Mouse (Mus musculus): ENCODE data around the gene Gpr25.

Gpr25 gene

DNA sequence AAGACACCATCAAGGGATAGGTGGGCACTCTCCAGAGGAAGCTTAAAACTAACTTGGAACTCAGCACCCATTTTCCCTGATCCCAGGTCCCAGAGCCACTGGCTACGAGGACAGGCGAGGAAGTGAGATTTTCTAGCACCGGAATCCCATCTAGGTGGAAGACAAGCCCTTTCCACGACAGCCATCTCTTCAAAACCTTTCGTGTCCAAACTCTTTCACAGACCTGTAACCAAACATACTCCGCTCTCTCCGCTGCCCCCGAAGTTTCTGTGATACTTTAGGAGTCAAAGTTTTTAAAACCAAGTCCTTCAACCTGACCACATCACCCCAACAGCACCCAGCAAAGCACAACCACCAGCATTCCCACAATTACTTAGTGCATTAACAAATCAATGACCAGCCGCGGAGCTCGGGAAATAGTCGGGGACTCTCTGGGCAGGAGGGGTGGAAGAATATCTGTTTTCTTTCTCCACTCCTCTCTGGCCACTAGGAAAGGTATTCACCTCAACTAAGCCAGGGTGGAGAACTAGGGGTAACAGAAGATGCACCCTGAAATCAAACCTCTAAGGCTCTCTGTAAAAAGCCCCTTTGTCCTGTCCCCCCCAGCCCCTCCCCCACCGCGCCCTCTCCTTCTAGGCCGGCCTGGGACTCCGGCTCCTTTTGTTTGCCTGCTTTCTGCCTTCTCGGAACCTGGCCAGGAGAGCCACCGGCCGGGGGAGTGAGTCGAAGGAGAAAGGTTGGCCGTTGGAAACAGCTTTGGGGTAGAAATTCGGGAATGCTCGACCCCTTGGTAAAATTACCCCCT, 27.5 kb downstream of the Gpr25 start:
- DNase-seq (ENCODE audit: low spot score in 2 of 2): no peak

DNA sequence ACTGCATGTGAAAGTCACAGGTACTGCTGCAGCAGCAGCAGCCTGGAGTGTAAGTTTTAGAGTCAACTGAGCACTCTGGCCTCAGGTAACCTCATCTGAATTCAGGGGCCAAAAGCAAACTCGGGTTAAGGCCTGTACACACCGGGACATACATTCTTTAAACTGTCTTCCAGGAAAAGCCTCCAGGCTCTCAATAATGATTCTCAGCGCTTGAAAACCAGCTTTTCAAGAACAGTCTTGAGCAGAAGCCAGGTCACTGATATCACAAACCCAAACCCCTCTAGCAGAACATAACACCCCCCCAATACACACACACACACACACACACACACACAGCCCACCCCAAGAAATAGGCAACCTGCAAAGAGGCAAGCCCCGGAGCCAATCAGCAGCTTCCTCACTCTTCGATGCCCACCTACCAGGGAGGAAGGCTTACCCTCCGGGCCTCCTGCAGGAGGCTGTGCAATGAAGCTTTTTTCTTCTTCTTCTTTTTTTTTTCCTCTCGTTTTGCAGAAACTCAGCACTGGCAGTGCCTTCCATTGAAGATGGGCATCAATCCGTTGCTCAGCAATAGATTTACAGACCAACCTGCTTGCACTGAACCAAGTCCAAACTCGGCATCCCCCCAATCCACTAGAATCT, 28.3 kb downstream of the Gpr25 start:
- no peak for DNase-seq (ENCODE audit: low spot score in 2 of 2)

DNA sequence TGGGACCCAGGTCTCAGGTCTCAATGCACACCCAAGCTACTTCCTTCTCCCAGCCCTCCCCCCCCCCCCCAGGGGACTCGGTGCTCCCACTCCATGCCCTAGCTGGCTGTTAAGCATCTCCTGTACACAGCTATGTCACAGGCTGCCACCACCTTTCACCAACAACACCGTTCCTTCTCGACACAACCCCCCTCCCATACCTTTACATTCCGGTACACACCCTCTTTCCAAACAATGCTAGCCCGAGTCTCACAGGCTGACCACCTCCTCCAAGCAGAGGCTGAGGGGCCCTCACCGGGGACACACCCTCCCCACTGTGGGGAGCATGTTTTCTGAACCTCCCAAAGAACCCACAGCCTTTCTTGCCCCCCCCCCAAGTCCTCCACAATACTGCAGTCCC, 29.1 kb downstream of the Gpr25 start:
- no peak for DNase-seq (ENCODE audit: low spot score in 2 of 2)

DNA sequence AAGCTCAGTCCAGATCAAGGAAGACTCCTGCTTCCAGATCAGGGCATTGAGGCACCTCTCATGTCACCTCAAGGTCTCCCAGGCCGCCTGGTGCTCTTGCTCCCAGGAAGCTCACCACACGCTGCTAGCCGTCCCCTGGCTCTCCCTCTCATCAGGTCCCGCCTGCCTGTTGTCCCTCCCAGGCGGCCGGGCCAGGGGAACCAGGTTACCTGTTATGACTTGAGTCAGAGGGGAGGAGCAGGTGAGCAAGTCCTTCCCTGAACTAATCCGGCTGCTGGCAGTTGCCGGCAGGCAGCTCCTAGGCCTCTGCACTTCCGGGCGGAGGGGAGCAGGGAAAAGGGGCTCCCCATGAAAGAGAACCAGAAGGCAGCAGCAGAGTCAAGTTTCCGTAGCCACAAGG, 30.5 kb downstream of the Gpr25 start:
- DNase-seq (ENCODE audit: low spot score in 2 of 2): peak in 1 of 2 experiments; percentile 56

DNA sequence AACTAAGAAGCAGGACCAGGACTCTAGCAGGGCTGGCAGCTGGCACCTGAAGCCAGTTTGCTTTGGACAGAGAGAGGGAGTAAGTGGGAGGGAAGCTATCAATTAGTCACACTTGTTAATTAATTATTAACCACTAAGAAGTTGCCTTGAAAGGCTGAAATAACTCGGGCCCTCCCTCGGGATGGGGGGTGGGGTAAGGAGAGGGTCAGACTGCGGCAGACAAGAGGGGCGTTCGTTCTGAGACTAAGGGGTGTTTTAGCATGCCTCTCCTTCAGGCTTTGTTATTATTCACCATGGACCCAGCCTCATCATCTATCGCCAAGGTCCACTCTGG, 31.7 kb downstream of the Gpr25 start:
- DNase-seq (ENCODE audit: low spot score in 2 of 2): no peak

DNA sequence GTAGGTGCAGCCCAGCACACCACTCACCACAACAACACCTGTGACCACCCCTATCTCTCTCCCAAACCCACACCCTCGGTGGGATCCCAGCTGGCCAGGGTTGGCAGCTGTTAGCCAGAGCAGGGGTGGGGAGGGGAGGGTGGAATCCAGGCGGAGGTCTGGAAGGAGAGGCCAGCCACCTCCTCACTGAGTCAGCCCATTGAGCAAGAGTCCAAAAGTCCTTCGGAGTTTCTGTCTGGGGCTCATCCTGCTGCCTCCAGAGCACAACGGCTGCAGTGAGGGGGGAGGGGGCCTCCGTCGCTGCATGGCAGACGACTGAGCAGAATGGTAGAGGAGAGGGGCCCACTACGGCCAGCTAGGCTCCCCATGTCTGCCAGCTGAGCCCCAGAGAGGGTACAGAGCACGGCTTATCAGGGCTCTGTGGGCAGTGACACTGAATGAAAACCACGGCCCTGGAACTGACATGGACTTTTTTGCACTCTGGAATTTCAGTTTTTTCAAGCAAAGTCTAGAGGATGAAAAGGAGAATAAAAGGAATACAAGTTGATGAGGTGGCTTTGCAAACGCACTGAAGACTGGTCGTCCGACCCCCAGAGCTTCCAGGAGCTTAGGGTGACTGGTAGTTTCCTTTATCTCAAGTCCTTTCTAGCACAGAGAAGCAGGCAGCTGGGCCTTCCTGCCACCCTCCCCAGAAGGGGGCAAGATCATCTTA, 32.2 kb downstream of the Gpr25 start:
- DNase-seq (ENCODE audit: low spot score in 2 of 2): no peak

DNA sequence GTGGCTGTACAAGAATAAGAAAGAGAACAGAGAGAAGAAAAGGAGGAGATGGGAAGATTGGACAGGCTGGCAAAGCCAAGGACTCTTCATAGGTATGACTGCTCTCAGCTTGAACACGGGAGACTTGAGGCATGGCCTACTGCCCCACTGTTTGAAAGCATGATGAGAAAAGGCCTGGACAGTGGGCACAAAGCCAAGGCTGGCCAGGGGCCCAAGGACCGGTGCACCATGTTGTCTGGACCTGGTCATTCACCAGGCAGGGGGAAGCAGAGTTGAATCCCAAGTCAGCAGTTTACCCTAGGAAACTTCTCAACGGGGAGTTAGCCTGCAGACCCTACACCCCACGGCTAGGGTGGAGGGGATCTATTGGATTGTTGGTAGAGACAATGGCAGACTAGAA, 32.8 kb downstream of the Gpr25 start:
- no peak for DNase-seq (ENCODE audit: low spot score in 2 of 2)

DNA sequence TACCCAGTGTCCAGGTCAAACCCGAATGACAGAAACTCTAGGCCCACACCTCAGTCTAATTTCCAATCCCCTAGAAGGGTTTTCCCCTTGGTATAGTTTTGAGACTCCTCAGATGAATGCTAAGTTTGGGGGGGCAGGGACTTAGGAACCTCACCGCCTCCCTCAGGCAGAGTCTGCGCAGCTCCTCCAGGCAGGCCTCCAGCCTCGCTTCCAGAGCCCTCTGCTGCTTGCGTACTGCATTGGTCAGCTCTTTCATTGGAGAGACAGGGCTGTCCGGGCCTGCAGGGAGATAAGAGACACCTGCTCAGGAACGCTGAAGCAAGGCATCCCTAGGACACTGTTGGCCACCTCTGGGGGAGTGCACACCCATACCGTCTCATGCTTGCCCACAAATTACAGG, 34.0 kb downstream of the Gpr25 start:
- no peak for DNase-seq (ENCODE audit: low spot score in 2 of 2)

DNA sequence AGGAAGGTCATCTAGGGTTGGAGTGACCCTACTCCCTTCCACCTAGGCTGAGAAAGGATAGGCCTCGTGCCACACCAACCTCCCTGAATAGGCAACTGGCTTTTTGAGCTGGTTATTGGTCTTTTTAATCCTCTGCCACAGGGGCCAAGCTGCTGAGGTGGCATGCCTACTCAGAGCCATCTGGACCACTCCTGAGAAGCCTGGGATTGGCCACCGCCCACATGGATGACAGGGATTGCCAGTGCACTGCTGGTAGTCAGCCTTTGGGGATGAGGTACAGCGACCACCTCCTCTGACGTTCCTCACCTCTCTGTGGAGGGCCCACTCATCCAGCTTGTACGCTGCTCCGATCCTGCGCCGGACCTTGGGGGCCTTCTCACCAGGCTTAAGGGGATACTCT, 34.8 kb downstream of the Gpr25 start:
- DNase-seq (ENCODE audit: low spot score in 2 of 2): no peak

DNA sequence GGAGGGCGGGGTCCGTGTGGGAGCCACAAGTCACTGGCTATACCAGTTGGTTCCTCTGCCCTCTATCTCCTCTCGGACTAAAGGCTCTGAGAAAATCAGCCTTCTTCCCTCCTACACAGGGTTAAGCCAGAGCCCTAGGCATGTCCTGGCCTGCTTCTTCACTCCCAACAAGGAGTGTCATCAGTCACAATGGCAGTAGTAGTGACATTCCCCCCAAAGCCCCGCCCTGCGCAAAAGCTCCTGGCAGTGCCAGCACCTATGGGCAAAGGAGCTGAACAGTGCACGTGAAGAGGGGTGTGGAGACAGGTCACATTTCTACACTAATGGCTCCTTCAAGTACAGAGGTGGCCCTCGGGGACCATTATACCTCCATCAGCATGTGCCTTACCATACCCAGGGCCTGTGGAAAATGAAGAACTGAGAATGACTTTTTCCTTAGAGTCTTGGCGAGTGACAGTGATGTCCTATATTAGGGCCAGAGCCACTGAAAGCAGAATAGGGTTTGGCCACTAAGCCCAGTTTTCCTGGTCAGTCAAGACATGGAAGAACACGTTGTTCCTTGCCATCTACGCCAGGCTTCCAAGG, 36.8 kb downstream of the Gpr25 start:
- peak in 1 of 2 experiments; percentile 46 for DNase-seq (ENCODE audit: low spot score in 2 of 2)

DNA sequence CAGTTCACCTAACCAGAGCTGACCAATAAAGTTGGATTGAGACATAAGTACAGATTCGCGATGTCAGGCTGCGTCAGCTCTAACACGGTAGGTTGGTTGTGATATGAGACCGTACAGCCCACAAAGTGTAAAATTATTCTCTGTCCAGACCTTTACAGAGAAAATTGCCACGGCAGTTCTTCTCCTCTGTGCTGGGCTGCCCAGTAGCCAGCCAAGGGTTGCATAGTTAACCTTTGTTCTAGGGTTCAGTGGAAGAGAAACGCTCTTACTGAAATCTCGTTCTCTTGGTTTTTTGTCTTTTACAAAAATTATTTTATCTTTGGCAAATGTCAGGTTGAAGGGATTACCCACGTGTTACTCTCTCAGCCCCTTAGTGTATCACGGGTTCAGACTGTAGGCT, 38.3 kb downstream of the Gpr25 start:
- DNase-seq (ENCODE audit: low spot score in 2 of 2): no peak

DNA sequence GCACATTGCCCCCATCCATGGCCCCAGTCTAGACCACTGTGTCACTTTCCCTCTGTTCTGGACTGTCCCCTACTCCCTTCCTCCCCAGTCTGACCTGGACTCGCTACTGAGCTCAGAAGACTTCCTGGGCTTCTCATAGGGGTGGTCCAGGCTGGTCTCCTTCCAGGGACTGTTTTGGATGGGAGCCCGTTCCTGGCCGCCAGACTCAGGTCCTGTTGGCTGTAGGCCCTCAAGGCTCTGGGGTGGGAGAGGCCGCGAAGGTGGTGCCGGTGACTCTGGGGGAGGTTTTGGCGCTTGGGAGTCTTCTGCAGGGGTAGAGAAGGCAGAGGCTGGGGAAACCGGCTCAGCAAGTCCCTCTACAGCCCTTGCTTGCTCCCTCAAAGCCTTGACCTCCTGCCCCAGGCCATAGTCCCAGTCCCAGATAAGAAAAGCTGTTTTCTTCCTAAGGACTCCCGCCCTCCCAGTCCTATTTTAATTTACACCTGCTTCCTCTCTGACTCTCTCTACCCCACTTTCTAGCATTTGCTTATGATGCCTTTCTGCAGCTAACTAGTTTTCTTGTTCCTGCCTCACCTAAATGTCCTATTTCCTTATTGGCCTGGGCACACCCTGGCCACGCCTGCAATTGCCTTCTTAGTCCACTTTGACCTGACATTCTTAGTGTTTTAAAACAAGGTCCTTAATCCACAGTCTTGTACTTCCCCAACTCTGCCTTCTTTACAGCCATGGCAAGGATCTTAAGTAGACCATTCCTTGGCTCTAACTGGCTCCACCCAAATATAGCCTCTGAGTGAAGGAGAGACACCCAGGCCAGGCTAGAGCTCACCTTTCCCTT, 40.4 kb downstream of the Gpr25 start:
- peak in 1 of 2 experiments; percentile 46 for DNase-seq (ENCODE audit: low spot score in 2 of 2)

DNA sequence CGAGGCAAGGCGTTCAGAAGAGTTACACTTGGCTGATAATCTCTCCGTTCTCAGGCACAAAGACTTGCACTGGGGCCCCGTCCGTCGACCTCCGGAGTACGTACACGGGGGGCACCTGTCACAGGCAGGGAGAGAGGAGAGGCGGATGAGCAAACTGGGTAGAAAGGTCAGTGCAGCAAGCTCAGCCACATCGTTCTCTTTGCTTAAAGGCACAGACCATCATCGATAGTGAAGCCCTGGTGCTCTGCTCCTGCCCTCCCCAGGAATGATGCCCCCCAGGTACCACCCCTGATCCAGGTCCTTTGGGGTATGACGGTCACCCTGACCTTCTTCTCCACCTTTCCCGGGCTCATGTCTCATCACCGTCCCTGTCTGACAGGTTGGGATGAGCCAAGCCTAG, 46.4 kb downstream of the Gpr25 start:
- no peak for DNase-seq (ENCODE audit: low spot score in 2 of 2)

DNA sequence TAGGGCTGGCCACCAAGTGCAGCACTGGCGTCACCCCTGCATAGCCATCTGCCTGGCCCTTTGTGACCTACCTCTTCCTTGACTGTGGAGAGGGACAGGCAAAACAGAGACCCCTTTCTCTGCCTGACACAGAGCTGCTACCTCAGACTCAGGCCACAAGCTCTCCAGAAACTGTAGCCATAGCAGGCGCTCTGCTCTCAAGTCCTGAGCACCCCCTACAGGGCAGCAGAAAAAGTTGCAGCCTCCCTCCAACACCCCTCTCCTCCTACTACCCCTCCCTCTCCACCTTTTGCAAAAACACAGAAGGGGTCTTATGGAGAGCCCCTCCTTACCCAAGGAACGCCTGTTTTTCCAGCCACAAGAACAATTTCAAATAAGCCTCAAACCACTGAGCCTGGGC, 47.9 kb downstream of the Gpr25 start, which contains the start of gene Mroh3:
Gene Mroh3, minus strand, starts transcription at position 26 of the 400 bp plus-strand sequence.
- no peak for DNase-seq (ENCODE audit: low spot score in 2 of 2)
